Mouse (Mus musculus) stomach, embryonic 15.5 days (tissue): Measurements from ENCODE around the gene Pigv. TPM values are rescaled to one million over a fixed set of nuclear protein-coding genes. Genes with fewer than 3 reads are reported as not detected.
A peak's percentile ranks its signal among the peaks of the same experiment; 100 is the strongest.

ENCODE experiments used
- ATAC-seq: fragments of 200-750 bp; cut with Nextera tagmentation; 2 replicates; pipeline ENCODE4 v1.8.0; 2017; ENCODE audit warnings: low read depth, moderate number of reproducible peaks, moderate TSS enrichment; ENCODE audit not compliant: insufficient read depth, low FRiP score
- H3K27ac ChIP-seq: fragments of 300-500 bp; sonication (generic); 2 replicates; pipeline ENCODE4 v1.5.1; 2015; ENCODE audit warnings: mild to moderate bottlenecking, inconsistent platforms
- H3K27me3 ChIP-seq: fragments of 300-500 bp; sonication (generic); replicated peaks from 2 replicates; pipeline ENCODE4 v1.6.1; 2015; ENCODE audit warnings: inconsistent platforms
- H3K36me3 ChIP-seq: fragments of 300-500 bp; sonication (generic); 2 replicates; pipeline ENCODE4 v1.6.1; 2015; ENCODE audit warnings: inconsistent platforms
- H3K4me1 ChIP-seq: fragments of 300-500 bp; sonication (generic); 2 replicates; pipeline ENCODE4 v1.6.1; 2015; ENCODE audit warnings: inconsistent platforms
- H3K4me2 ChIP-seq: fragments of 300-500 bp; sonication (generic); 2 replicates; pipeline ENCODE4 v1.6.1; 2015; ENCODE audit warnings: mild to moderate bottlenecking, inconsistent platforms
- H3K4me3 ChIP-seq: fragments of 300-500 bp; sonication (generic); replicated peaks from 2 replicates; pipeline ENCODE4 v1.5.1; 2015; ENCODE audit warnings: inconsistent platforms
- H3K9ac ChIP-seq: fragments of 300-500 bp; sonication (generic); 2 replicates; pipeline ENCODE4 v1.6.1; 2015; ENCODE audit warnings: inconsistent platforms
- H3K9me3 ChIP-seq: fragments of 300-500 bp; sonication (generic); 2 replicates; pipeline ENCODE4 v1.6.1; 2016; ENCODE audit warnings: inconsistent platforms
- WGBS: fragments of 180-500 bp; shearing (Covaris S2); methylation state at CpG from one replicate; pipeline ENCODE4 v1.1.7; 2015; 5-methylcytosine and 5-hydroxymethylcytosine counted together
- polyA plus RNA-seq: library from polyadenylated mRNA; unstranded; fragments of >200 nt; fragmentation: Nextera tagmentation; extraction: Ambion mirVana; gene quantifications from 2 replicates; pipeline ENCODE4 v1.2.1, GENCODE M21; 2015

The Pigv gene
- polyA plus RNA-seq, 1 experiment from 2014 or later: 14.7 TPM

DNA sequence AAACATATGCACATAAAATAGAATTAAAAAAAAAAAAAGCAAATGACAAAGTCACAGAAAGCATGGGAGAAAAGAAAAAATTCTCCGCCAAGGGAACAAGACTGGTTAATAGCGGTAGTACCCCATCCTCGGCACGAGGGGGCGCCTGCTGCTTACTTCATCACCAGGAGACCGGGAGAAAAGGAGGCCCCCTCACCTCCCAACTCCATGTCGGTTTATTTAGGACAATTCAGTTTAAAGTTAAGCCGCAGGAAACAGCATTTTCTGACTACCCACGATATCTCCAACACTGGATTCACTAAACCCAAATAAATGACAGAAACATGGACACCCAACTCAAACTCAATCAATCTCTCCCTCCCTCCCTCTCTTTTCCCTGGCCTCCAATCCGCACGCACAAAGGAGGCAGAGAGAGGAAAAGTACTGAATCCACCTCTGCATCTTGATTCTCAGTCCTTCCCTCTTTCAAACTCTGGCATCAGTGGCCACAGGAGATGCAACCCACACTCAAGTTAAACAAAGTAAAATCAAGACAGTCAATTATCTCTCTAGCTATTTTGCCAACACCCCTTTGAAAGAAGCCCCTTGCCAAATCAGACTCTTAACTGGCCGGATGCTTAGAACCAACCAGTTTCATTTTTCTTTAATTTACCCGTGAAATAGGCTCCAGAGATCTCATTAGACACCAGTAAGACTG lies 1.1 kb downstream of the Pigv start:
- peak overlapping the region; percentile 75 for H3K4me3 ChIP-seq
- WGBS: 3% methylated on average over 13 of the region's 13 CpGs
- peaks cover 43% of the 10 kb centered on the region for H3K4me1 ChIP-seq
- H3K9me3 ChIP-seq: no peaks in the 10 kb centered on the region
- H3K9ac ChIP-seq: peak overlapping the region; percentile 18; the same call in 1 of the 2 replicates
- peak overlapping the region; percentile 76 for H3K4me2 ChIP-seq
- peaks cover 12% of the 10 kb centered on the region; the same call in 1 of the 2 replicates for H3K36me3 ChIP-seq
- H3K27me3 ChIP-seq: no peaks in the 10 kb centered on the region
- ATAC-seq: no peak
- peak overlapping the region; percentile 99 for H3K27ac ChIP-seq

DNA sequence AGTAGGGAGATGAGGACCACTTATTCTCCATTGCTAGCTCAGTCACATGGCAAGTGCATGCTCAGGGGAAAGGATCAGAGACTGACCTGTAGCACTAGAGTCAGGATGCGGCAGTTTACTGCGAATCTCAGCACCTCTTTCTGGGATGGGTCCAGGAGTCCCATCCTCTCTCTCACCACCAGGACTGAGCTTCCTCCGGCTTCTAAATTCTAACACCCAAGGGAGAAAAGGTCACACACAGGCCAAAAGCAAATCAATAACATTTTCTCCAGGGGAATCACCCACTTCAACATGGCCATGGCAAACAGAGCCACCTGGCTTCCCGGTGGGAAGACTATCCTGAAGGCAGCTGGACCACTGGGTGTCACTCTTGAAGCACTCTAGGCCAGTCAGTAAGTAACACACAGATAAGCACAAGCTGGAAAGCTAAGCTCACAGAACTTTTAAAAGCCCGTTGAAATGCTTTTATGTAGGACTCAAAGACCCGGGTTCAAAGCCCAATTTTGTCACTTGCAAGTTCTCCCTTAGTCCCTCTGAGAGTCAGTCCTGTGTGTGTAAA lies 2.7 kb downstream of the Pigv start:
- H3K9ac ChIP-seq: no peak overlapping the region
- no peak for ATAC-seq
- H3K4me2 ChIP-seq: no peak overlapping the region
- no peaks in the 10 kb centered on the region for H3K9me3 ChIP-seq
- H3K4me3 ChIP-seq: no peak overlapping the region
- H3K36me3 ChIP-seq: peaks cover 12% of the 10 kb centered on the region; the same call in 1 of the 2 replicates
- no peaks in the 10 kb centered on the region for H3K27me3 ChIP-seq
- peaks cover 33% of the 10 kb centered on the region for H3K4me1 ChIP-seq
- no peak overlapping the region for H3K27ac ChIP-seq
- 57% methylated on average over 6 of the region's 6 CpGs for WGBS

DNA sequence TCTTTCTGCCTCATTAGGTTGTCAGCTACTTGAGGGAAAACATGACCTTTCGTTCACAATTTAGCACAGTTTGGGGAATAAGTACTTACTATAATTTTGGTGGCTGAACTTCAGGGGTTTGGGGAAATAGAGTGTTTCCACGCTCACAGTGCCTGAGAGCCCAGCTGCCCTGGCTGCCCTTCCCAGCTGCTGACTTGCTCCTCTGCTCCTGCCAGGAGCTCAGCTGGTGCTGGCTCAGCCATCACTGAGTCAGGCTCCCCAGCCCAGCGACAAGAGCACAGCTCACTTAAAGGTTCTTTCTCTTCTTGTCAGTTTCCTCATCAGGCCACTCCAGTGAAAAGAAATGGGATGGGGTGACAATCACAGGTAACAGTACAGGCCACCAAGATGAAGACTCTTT lies 3.9 kb downstream of the Pigv start:
- H3K27me3 ChIP-seq: no peaks in the 10 kb centered on the region

DNA sequence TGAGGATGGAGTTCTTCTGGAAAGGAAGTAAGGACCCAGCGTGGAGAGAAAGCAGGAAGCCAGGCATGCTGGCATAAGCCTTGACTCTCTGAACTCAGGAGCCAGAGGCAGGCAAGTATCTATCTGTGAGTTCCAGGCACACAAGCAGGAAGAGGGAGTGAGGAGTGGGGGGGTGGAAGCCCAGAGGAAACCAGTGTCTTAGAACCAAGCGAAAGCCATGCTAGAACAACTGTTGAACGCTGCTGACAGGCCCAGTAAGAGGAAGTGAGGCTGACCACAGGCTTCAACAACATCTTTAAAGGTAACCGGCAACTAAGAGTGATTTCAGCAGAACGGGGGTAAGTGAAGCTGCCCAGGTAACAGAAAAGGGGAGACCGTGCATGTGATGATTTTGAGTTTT lies 6.2 kb downstream of the Pigv start:
- Histone ChIP-seq H3K9ac (no peak overlapping the region), H3K27me3 (no peaks in the 10 kb centered on the region), H3K4me1 (peaks cover 23% of the 10 kb centered on the region), H3K27ac (no peak overlapping the region), H3K4me2 (no peak overlapping the region), H3K36me3 (peaks cover 17% of the 10 kb centered on the region; the same call in 1 of the 2 replicates), H3K9me3 (no peaks in the 10 kb centered on the region), H3K4me3 (no peak overlapping the region)
- 79% methylated on average over 6 of the region's 6 CpGs for WGBS
- ATAC-seq: no peak

More for the DNA sequence above, 3.9 kb downstream of the Pigv start:
- peaks cover 21% of the 10 kb centered on the region for H3K4me1 ChIP-seq
- H3K4me2 ChIP-seq: no peak overlapping the region
- peaks cover 12% of the 10 kb centered on the region; the same call in 1 of the 2 replicates for H3K36me3 ChIP-seq
- ATAC-seq: no peak
- no peak overlapping the region for H3K9ac ChIP-seq
- no peaks in the 10 kb centered on the region for H3K9me3 ChIP-seq
- H3K4me3 ChIP-seq: no peak overlapping the region
- 75% methylated on average over 3 of the region's 3 CpGs for WGBS
- H3K27ac ChIP-seq: no peak overlapping the region

DNA sequence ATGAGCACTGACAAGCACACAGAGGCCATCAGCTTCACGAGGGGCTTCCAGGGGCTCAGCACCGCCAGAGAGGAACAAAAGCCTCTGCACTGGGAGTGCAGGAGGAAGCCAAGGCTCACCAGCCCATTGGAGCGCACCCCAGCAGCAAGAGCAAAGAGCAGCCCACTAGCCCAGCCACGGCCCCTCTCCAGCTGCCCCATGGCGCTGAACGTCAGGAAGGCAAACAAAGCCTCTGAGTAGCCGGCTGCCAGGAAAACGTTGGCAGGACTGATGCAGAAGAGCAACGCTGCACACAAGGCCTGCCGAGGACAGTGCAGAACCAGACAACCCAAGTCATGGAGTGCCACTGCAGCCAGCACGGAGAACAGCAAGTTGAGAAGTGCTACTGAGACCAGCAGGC lies 7.3 kb downstream of the Pigv start:
- Histone ChIP-seq H3K9ac (no peak overlapping the region), H3K4me2 (no peak overlapping the region), H3K27ac (peak overlapping the region; percentile 1; the same call in 1 of the 2 replicates), H3K9me3 (no peaks in the 10 kb centered on the region), H3K4me1 (peaks cover 25% of the 10 kb centered on the region), H3K36me3 (peaks cover 17% of the 10 kb centered on the region; the same call in 1 of the 2 replicates), H3K4me3 (no peak overlapping the region), H3K27me3 (no peaks in the 10 kb centered on the region)
- ATAC-seq: no peak
- 46% methylated on average over 11 of the region's 11 CpGs for WGBS

DNA sequence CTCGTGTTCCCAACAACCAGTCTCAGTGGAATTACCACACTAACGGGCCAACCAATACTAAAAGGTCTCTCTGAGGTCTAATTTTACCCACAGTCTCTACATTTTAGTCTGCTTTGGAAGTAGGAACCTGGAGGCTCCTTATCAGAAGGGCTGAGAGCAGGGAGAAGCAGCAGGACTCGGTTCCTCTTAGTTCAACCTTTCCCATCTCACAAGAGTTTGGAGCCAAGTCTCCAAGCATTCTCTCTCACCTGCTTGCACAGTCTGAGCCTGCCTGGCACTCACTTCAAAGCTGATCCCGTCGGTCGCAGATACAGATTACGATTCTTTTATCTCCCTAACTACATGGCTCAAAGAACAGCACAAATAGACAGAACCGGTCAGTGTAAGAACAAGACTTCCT lies 9.5 kb downstream of the Pigv start:
- no peak for ATAC-seq
- 75% methylated on average over 8 of the region's 8 CpGs for WGBS
- peaks cover 37% of the 10 kb centered on the region for H3K4me1 ChIP-seq

DNA sequence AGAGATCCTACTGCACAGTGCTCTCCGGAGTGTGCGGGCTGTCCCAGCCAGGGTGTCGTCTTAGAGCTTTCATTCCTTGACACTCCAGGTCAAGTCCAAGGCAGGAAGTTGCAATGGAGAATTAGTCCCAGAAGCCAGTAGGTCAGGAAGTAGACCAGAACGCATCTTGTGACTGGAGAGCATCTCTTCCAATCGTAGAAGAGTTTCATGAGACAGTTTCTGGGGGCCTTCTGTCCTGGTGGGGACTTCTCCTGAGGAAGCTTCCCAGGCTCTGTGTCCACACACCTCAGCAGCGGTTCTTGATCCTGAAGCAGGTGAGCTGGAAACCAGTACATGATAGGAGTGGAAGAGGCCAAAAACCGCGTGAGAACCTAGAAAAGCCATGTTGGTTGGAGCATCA lies 10.0 kb downstream of the Pigv start:
- Histone ChIP-seq H3K4me2 (no peak overlapping the region), H3K9ac (no peak overlapping the region), H3K36me3 (0 out of 2 replicates have a peak, but pooled peaks cover 11% of the 10 kb centered on the region), H3K27me3 (no peaks in the 10 kb centered on the region), H3K4me1 (peaks cover 39% of the 10 kb centered on the region), H3K27ac (no peak overlapping the region), H3K4me3 (no peak overlapping the region), H3K9me3 (no peaks in the 10 kb centered on the region)
- no peak for ATAC-seq
- 82% methylated on average over 8 of the region's 8 CpGs for WGBS

More for the DNA sequence above, 9.5 kb downstream of the Pigv start:
- Histone ChIP-seq H3K4me2 (no peak overlapping the region), H3K9ac (no peak overlapping the region), H3K36me3 (0 out of 2 replicates have a peak, but pooled peaks cover 11% of the 10 kb centered on the region), H3K27me3 (no peaks in the 10 kb centered on the region), H3K9me3 (no peaks in the 10 kb centered on the region), H3K27ac (no peak overlapping the region), H3K4me3 (no peak overlapping the region)

DNA sequence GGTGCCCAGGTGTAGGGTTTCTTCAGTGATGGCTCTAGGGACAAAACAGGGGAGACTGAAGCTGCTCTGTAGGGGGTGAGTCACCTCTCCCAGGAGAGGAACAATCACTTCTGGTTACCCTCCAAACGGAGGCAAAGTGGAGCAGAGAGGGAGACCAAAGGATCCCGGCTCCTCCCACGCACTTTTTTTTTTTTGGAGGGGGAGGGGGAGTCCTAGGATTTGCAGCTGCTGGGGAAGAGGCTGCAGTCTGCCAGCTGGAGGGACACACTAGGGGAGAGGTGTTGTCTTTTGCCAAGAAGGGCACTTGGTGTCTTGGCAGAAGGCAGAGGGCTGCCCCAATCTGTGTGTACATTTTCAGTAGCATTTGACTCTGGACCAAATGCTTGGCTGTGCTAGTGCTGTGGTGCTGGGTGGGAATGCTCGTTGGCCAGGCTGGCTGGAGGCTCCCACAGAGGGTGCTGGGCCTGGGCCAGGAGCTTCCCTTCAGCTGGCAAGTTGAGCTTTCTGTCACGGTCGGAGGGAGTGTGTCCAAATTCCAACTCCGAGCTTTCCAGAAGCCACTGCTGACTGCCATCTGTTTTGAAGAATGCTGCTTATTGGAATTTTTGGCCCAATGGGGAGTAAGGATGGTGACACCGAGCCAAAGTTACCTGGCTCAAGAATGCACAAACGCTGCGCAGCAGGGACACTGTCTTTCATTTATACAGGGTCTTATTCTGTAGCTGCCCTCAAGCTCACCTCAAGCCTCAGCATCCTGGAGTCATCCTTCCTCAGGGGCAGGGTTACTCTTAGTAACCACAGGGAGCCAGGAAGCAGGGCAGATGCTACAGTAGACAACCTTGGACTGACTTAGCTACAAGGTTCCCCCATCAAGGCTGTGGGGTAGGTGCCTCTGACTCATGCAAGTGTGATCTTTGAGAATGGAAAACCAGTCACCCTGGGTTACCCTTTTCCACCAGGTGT lies 12.0 kb downstream of the Pigv start:
- 0 out of 2 replicates have a peak, but pooled peaks cover 5% of the 10 kb centered on the region for H3K36me3 ChIP-seq
- peaks cover 40% of the 10 kb centered on the region for H3K4me1 ChIP-seq
- ATAC-seq: peak; percentile 50; the same call in 1 of the 2 replicates
- peak overlapping the region; percentile 33 for H3K4me3 ChIP-seq
- peak overlapping the region; percentile 49 for H3K4me2 ChIP-seq
- H3K9ac ChIP-seq: no peak overlapping the region
- H3K27me3 ChIP-seq: no peaks in the 10 kb centered on the region
- WGBS: 11% methylated on average over 10 of the region's 10 CpGs
- H3K9me3 ChIP-seq: no peaks in the 10 kb centered on the region
- peak overlapping the region; percentile 97 for H3K27ac ChIP-seq

DNA sequence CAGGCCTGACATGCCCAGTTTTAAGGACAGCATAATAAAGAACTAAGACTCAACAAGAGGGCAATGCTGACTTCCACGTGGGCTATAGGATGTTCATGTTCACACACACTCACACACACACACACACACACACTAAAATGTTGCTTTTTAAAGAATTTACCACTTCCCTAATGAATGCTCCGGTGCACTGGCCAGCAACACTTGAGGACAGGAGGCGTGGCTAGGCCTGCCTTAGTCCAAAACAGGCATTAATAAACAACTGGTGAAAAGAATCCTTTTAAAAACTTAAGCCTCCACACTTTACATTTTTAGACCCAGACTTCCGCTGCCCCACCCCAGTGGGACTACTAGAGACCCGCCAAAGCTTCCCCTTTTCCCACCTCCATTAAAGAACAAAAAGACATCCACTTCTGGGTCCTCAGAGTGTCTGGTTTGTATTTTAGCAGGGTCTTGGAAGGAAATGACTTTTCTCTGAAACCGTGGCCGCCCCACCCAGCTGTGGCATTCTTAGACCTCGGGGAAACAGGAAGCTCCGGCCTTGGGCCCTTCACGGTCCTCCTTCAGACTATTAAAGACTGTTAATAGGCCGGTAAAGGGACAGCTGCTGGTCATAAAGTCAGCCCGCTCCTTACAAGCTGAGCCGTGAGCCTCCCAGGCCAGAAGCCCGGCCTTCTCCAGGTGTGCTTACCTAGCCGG lies 12.8 kb downstream of the Pigv start:
- Histone ChIP-seq H3K36me3 (0 out of 2 replicates have a peak, but pooled peaks cover 5% of the 10 kb centered on the region), H3K27me3 (no peaks in the 10 kb centered on the region), H3K4me2 (peak overlapping the region; percentile 49), H3K4me3 (peak overlapping the region; percentile 33), H3K27ac (peak overlapping the region; percentile 97), H3K9me3 (no peaks in the 10 kb centered on the region), H3K9ac (no peak overlapping the region), H3K4me1 (peaks cover 38% of the 10 kb centered on the region)
- 7% methylated on average over 15 of the region's 15 CpGs for WGBS
- peak; percentile 32 for ATAC-seq

DNA sequence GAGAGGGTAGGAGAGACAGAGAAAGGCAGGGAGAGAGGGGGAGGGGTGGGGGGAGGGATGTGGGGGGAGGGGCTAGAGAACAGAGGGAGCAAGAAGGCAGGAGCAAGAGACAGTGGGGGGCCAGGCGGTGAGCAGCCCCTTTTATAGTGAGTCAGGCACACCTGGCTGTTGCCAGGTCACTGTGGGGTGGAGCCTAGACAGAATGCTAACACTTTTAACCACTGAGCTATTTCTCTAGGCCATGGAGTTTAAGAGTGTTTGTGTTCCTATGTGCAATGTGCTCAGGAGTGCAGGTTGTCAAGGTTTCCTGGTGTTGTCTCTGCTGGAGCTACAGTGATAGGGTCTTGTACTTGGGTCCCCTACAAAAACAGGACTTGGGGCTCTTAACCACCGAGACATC lies 13.7 kb downstream of the Pigv start:
- H3K4me2 ChIP-seq: 0 out of 2 replicates have a peak overlapping the region, but pooled peaks have one; percentile 49
- peaks cover 38% of the 10 kb centered on the region for H3K4me1 ChIP-seq
- WGBS: 41% methylated on average over 2 of the region's 2 CpGs
- peak overlapping the region; percentile 97 for H3K27ac ChIP-seq
- H3K4me3 ChIP-seq: no peak overlapping the region
- H3K9me3 ChIP-seq: no peaks in the 10 kb centered on the region
- H3K9ac ChIP-seq: no peak overlapping the region
- H3K27me3 ChIP-seq: no peaks in the 10 kb centered on the region
- H3K36me3 ChIP-seq: 0 out of 2 replicates have a peak, but pooled peaks cover 5% of the 10 kb centered on the region
- no peak for ATAC-seq

DNA sequence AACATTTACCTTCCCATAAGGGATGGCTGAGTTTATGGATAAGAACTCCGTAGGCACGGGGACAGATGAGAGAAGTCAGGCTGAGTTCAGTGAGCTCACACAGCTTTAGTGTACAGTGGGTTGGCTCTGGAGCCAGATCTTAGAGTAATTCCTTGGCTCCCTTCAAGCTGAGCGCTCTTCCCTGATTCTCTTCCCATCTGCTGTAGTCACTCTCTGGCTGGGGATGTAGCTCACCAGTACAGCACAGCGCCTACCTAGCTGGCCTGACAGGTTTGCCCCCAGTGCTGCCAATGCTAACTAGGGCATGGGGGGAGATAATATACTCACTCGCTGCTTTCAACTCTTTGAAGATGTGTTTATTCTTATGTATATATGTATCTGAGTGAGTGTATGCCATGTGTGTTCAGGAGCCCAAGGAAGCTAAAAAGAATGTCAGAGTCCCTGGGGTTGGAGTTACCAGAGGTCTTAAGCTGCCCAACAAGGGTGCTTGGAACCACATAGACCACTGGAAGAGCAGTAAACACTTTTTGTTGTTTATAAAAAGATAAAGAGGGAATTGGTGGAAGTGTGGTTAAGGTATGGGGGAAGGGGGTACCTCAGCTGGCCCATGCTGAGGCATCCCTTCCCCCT lies 14.5 kb downstream of the Pigv start:
- ATAC-seq: no peak
- H3K36me3 ChIP-seq: 0 out of 2 replicates have a peak, but pooled peaks cover 5% of the 10 kb centered on the region
- no peaks in the 10 kb centered on the region for H3K27me3 ChIP-seq
- H3K4me3 ChIP-seq: no peak overlapping the region
- 53% methylated on average over 5 of the region's 5 CpGs for WGBS
- H3K4me2 ChIP-seq: no peak overlapping the region
- no peaks in the 10 kb centered on the region for H3K9me3 ChIP-seq
- no peak overlapping the region for H3K27ac ChIP-seq
- peaks cover 38% of the 10 kb centered on the region for H3K4me1 ChIP-seq
- H3K9ac ChIP-seq: no peak overlapping the region
